Mouse (Mus musculus): ENCODE measurements around the gene Plekhg3.

GRCm38 (mm10) chr12:76614868-76615579, 84.3 kb downstream of the Plekhg3 start:
- TF ChIP-seq CTCF (IDR thresholded peaks at IDR 0.05) (no peak), EP300 (IDR thresholded peaks at IDR 0.05) (no peak)
